Mouse (Mus musculus) c-Kit-positive CD71-positive TER-119-negative erythroid progenitor cells, embryonic 14.5 days (primary cell): ENCODE measurements around the gene B3gnt6.

Source experiments
- DNase-seq: peaks from one replicate; pipeline ENCODE4 v3.0.0-alpha.2; 2013; ENCODE audit warnings: low read depth

The B3gnt6 gene

DNA sequence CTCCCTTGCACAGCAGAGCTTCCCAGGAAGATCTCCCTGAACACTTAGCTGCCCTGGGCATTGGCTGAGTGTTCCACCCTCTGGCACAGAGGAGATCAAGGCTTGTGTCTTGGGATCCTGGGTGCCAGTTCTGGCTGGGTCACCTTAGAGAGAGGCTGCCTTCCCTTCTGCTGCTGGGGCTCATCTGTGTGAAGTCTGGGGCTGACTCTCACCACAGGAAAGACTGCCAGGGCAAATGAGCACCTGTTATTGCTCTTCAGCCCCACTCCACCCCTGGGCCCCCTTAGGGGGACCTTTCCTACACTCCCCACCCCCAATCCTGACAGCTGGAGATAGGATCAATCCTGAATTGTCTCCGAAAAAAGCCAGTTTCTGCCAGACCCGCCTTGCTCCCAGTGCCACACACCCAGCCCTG lies 22.2 kb downstream of the B3gnt6 start:
- DNase-seq = no peak

DNA sequence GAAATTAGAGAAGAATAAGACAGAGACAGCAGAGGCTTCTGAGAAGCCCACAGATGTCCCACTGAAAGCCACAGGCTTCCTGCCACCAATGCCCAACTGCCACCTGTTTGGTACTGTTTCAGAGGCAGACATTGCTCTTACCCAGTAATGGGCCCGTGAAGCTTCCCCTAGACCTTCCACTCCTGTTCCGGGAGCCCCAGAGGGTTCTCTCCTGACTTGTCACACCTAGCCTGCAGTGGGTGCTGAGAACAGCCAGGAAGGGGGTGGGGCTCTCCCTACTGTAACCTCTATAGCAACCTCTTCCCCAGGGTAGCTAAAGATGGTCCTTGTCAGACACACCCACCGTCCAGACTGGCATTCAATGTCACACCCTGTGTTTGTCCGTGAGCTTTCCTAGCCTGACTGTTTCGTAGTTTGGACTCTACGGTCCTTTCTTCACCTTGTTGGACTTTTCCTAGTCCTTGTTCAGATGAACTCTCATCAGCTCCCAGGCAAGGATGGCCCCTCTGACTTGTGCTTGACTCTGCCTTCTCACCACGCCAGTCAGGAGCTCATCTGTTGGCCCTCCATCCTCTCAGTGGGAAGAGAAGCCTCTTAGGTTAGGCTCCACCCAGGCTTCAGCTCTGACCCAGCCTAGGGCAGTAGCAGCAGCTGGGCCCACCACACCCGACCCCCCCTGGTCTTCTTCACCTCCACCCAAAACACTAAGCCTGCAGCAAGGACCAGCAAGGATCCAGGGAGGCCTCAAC lies 22.8 kb downstream of the B3gnt6 start:
- no peak for DNase-seq

DNA sequence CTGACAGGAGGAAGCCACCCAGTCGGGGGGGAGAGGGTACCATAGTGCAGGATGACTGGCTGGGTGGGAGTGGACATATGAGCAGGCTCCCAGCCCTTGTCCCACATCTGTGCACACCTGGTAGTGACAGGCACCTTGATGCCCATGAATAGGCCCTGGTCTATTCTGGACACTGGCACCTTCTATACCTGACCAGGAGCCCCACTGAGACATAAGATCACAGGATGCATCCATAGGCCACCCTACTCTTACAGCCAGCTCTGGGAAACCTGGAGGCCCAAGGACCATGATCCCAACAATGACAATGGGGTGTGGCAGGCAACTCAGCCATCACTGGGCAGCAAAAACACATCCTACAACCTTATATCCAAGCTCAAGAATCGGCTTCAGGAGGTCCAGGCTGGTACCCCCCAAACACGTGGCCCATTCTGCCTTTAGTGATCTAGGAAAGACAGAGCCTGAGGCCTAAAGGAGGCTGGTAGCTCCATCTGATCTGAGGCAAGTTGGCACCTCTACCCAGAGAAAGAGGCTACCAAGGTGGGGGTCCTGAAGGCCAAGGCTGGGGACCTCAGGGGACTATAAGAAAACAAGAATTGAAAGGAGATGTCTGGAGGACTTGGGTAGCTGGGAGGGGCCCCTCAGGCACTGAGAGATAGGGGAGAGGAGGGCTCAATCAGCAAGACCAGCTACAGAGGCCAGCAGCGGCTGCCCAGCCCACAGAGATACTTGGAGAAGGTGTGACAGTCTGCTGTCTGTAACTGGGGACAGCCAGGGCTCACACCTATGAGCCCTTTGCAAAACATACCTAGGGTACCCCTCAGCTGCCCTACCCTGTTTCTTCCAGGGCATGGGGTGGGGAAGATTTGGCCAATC lies 24.2 kb downstream of the B3gnt6 start:
- DNase-seq = no peak

DNA sequence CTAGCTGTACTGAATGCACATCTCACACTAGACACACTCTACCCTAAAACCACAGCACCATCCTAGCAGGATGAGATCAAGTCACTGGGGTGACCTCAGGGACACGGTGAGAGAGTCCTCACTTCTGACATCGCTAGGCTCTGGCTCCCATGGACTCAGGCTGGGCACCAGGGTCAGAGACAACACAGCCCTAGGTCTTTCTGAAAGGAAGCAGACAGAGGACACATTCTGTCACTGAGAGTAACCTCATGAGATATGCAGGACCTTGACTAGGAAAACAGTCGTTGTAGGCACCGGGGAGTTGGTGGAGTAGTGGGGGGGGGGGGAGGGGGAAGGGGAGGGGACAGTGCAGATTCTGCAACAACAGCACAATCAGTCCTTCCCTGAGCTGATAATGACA lies 25.9 kb downstream of the B3gnt6 start:
- DNase-seq = no peak

DNA sequence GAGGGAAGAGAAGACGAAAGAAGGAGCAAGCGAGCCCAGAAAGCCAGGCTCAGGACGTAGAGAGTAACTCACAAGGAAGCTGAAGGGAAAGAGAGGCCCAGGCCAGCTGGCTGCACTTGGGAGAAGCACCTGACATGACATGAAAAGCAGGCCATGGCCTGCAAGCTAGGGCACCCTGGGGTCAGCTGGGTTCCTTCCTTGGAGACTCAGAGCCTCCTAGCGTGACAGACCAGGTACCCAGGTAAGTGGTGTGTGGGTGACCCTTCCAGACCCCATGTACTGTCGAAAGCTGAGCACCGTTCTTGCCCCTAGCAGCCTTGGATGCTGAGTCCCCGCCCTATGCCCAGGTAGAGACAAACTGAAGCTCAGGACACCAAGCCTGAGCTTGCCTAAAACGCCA lies 26.6 kb downstream of the B3gnt6 start:
- no peak for DNase-seq

DNA sequence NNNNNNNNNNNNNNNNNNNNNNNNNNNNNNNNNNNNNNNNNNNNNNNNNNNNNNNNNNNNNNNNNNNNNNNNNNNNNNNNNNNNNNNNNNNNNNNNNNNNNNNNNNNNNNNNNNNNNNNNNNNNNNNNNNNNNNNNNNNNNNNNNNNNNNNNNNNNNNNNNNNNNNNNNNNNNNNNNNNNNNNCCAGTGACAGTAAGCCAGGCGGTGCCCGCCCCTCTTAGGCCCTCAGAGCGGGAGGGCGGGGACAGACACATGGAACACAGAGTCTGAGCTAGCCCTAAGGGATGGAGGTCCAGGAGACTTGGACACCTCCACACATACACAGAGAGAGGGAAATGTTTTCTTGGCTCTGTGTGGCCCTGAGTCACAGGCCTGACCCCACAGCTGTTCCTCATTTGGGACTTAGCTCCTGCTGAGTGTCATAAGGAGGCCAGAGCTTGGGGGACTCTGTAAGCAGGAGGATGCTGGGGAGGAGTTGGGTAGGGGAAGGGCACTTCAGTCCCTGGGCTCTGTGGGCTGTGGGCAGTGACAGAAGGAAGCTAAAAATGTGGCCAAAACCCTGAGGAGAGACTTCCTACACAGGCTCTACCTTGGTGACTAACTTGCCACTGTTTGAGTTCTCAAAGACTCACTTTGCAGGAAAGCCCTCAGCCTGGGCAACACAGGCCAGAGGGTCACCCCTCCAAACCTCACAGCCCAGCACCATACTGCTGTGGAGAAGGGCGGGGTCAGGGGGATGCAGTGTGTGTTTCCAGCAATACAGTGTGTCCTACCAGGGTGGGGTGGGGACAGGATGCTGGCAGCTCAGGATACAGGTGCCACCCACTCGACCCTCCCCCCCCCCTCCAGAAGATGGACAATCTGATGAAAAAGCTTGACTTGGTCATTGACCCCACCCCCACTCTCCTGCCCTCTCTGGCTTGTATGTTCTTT lies 27.9 kb downstream of the B3gnt6 start:
- no peak for DNase-seq

DNA sequence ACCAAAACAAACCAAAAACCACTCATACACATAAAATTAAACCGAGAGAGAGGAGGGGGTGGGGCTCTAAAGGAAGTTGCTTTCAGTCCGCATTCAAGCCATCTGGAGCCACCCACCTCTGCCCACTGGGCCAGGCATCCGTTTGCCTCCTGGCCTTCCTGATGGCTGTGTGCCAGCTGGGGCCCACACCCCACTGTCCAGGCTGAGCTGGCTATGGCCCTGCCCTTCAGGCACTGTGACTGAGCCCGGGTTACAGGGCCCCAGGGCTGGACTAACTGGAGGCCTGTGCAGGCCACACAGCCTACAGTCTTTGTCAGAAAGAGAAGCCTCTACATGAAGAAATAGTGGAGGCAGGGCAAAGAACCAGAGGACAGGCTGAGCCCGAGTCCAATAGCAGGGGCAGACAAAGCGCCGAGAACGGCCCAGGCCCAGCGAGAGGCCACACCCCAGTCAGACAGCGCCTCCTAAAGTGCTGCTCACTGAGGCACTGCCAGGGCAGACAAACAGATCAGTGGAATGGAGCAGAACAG lies 34.2 kb downstream of the B3gnt6 start:
- DNase-seq = no peak

DNA sequence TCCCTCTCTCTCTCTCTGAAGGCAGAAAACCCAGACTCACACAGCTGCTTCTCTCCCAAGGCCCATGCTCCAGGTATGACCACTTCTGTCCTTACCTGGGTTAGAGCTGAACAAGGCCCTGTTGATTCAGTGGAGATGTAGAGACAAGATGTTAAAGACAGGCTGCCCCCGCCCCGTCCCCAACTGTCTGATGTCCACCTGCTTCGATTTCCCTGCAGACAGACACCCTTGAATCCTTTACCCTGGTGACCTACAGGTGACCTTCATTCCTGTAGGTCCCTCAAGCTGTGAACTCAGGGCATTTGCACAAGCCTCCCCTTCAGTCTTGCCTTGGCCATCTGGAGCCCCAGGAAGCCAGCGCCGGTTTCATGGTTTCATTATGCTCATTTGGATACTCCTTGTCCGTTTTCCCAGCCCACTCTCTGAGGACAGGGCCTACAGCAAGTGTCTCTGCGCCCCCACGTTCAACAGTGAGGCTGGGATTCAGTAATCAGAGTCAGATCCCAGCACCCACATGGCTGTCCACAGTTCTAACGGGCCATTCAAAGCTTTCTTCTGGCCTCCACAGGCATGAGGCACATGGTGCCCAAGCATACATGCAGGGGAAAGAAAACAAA lies 34.8 kb downstream of the B3gnt6 start:
- DNase-seq = no peak

DNA sequence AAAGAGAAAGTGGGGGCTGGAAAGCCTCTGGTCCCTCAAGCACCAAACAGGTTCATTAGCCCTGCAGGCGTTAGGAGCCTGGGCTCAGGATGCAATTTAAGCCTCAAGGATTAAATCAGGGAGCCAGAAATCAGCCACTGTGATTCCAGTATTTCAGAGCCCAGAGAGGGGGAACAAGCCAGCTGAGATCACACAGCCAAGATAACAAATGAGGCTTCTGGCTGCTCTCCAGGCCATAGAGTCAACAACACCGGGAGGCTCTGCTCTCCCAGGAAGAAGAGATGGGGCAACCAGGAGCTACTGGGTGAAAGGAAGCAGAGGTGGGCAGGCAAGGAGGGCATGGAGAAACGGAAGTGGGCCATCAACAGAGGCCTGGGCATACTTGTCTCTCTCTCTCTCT lies 35.6 kb downstream of the B3gnt6 start:
- DNase-seq = no peak

DNA sequence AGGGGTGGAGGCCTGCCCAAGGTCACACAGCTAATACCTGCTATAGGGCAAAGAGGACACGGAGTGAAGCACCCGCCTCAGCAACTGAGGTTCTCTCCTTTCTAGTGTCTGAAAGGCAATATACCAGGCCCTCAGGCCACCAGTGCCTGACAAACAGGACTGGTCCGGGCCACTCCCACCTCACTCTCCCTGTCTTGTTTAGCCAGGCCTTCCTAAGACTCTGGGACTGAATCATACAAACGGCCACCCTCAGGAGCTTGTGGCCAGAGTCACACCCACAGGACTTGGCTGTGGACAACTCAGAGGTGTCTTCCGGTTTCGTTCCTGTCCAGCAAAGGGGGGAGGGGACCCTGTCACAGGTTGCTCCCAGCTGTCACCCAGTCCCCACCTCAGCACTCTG lies 37.0 kb downstream of the B3gnt6 start:
- DNase-seq = no peak

DNA sequence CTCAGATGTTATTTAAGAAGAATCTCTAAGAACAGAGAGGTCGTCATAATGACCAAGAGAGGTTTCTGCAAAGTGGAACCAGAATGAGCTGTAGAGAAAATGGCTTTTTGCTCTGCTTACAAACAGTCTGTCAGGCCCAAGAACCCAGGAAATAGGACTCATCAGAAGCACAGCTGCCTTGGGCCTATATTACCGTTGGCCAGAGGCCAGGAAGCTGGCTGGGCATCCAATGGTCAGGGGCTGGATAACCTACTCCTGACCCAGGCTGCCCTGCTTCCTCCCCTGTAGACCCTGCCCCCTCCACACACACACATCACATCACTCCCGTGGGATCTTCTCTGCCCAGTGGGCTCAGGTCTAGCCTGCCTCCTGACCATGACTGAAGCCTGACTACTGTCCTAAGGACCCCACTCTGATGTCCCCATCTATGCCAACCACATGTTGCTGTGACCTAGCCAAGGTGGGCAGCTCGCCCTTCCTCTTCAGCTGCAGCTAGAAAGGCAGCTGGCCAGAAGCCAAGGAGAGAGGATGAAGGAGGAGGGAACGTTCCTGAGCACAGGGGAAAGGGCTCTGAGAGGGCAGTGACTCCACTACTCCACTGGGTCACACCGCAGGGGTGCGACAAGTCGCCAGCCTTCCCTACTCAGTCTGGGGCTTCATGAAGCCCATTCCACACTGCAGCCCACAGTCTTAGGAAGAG lies 39.1 kb downstream of the B3gnt6 start:
- no peak for DNase-seq

DNA sequence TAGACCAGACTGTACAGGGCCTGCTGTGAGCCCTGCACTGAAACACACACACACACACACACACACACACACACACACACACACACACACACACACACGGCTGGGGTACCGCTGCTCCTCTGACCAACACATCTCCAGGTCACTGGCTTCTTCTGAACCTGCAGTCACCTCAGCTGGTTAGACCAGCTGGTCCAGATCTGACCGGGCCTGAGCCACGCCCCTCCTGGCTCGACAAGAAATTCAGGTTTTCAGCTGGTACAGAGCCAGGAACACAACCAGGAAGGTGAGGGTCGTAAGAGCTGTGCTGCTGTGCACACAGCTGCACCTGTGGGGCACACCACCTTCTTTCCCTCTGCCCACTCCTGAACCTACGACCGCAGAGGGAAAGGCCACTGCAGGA lies 40.8 kb downstream of the B3gnt6 start:
- no peak for DNase-seq

DNA sequence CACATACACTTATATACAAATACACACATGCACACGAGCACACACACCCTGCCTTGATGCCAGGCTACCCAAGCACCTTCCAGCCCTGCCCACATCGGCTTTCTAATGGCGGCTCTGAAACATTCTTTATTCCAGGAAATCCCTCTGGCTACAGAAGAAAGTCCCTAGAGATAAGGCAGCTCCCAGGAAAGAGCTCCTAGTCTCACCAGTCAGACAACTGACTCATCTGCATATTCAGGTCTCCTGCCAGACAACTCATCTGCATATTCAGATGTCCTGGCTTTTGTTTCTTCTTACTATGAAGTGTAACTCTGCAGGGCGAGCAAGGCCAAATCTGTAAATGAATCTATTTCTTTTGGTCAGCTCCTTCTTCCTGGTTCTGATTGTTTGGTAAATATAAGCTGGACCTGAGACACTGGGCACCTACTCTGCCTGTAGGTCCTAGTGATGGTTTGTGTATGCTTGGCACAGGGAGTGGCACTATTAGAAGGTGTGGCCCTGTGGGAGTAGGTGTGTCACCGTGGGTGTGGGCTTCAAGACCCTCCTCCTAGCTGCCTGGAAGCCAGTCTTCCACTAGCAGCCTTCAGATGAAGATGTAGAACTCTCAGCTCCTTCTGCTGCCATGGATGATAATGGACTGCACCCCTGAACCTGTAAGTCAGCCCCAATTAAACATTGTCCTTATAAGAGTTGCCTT lies 41.5 kb downstream of the B3gnt6 start:
- DNase-seq = no peak

DNA sequence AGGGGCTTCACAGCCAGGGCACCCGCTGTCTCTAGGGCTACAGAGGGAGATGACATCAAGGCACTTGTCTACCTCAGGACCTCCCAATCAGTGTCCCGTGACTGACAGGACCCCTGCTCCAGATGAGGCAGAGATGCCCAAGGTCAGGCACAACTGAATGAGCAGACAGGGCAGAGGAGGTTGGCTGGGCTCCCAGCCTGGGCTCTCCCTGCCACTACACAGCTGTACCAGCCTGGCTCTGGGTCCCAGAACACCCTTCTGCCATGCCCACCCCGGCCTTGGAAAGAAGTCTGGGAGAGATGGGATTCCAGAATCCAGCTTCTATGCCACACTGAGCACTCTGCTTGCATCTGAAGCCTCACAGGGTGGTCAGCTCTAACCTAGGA lies 43.0 kb downstream of the B3gnt6 start:
- DNase-seq = no peak

DNA sequence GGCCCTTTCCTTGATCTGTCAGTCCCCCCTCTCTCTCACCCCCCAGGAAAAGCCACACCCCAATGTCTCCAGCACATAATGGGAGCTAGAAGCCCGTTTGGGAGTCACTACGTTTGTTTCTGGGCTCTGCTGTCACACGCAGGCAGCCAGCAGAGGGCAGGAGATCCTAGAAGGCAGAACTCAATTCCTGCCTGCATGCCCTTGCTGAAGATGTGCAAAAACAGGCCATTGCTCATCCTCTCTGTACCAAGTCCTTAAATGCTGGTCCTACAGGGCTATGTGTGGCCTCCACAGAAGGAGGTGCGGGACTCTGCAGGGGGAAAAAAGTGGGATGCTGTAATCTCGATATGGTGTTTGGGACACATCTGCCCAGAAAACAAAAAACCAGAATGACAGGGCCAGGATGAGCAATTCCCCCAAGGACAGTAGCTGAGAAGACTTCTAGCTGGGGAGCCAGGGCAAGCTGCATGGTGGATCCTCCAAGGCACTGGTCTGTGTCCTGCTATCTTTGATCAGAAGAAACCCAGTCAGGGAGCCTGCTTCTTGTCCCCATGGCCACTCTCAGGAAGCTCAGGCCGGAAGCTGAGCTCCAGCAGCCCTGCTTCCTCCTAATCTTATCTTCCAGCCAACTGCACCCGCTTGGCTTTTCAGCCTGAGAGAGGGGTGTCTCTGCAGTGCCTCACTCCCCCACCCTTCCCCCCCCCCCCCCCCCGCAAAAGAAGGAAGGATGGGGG lies 43.6 kb downstream of the B3gnt6 start:
- DNase-seq = no peak

DNA sequence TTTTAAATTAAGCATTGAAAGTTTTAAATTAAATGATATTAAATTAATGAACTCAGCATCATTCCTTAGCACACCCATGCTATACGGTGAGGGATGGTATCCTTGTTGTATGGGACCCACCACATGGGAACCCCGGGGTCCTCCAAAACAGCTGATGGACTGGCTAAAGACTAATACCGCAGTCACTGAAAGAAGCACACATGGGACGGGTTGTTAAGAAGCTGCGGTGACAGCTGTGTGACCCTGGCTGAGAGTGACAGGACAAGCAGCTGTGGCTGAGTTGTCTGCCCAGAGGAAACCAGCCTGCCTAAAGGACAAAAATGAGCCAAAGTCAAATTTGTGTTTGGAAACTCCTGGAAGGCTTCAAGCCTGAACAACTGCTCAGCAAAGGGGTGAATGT lies 45.4 kb downstream of the B3gnt6 start:
- DNase-seq = no peak

DNA sequence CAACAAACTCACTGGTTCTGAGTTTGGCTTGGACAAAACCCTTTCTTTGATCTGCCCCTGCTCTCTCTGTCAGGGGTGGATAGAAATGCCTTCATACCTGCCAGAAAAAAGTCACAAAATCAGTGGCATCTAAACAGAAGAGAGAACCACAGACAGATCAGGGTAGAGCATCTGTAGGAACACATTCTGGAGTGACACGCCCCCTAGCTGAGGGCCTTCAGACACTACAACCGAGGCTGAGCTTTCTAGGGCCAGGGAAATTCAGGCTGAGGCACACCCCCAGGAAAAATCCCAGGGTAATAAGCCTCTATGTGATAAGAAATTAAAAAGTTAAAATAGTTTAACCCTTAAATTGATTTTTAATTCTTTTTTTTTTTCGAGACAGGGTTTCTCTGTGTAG lies 45.9 kb downstream of the B3gnt6 start:
- DNase-seq = no peak

DNA sequence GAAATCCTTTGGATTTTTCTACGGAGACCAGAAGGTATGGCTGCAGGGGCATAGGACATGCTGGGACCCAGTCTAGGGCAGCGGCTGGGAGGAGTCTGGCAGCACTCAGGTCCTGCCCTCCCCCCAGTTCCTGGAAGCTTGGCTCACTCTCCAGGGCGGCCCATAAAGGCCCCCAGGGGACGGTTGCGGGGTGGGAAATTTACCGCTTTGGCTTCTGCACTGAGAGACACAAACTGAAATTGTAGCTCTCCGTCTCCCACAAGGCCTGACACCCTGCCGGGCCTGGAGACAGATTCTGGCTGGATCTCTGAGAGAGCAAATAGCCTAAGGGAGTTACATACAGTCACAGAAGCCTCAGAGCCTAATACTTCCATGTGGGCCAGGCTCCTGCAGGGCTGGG lies 46.9 kb downstream of the B3gnt6 start:
- no peak for DNase-seq

DNA sequence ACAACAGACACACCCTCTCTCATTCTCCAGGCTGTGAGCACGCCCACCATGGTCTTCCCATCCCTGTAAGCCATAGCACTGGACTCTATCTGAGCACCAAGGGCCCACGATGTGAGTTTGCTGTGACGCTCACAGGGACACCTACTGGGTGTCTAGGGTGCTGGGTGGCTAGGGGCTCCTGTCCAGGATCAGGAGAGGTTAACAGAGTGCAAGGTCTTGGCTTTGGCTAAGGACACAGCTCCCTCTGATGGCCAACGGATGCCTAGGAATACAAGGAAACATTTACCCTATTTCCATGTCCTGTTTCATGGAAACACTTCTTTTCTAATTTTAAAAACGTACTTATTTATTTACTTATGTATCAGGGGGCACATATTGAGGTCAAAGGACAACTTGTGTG lies 48.8 kb downstream of the B3gnt6 start:
- DNase-seq = no peak

DNA sequence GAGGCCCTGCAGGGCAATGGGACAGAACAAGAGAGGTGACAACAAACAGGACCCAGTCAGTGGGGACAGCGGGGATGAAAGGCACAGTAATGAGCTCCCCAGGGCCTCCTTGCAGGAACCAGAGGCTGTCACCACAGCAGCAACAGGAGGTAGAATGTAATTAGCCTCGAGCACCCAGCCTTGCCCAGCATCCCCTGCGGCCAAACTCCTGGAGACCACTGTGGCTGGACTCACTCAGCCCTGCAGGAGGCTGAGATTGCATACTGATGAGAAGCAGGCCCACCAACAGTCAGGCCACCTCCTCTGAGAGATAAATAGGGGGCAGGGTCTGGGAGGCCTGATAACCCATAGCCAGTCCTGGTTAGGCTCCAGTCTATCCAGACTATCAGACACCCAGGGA lies 49.5 kb downstream of the B3gnt6 start:
- DNase-seq = no peak
